Mouse (Mus musculus): ENCODE data around the gene Hdac7. TPM values are rescaled to one million over a fixed set of nuclear protein-coding genes. Genes with fewer than 3 reads are reported as not detected.
"Not testable (repeated sequence)": the region's sequence is repeated elsewhere in the genome, so short reads cannot be mapped to it uniquely, and the experiment has no call there.

The Hdac7 gene
- polyA plus RNA-seq, 2 experiments: 4.7 to 8.6 TPM

GRCm38 (mm10) chr15:97872161-97872560 is 27.9 kb upstream of the Hdac7 start:
- 79% methylated on average over 8 of the region's 8 CpGs for WGBS (ENCODE audit: insufficient replicate concordance)
- Histone ChIP-seq H3K9me3 (ENCODE audit: control insufficient read depth, low read length) (no peaks in the 10 kb centered on the region), H3K27me3 (ENCODE audit: control insufficient read depth, insufficient read depth, low read length) (no peaks in the 10 kb centered on the region), H3K27ac (no peak overlapping the region), H3K4me1 (replicated peaks; ENCODE audit: control insufficient read depth in 2 of 2, insufficient read depth in 2 of 2, low read length in 1 of 2) (no peaks in the 10 kb centered on the region), H3K9ac (replicated peaks) (no peak overlapping the region), H3K36me3 (replicated peaks; ENCODE audit: control insufficient read depth, insufficient read depth, low read depth) (no peaks in the 10 kb centered on the region), H3K4me2 (ENCODE audit: low read depth) (no peak overlapping the region), H3K4me3 (ENCODE audit: insufficient read depth in 1 of 2, low read depth in 2 of 2, low read length in 2 of 2) (no peak overlapping the region)
- DNase-seq (ENCODE audit: low read depth in 3 of 3, low spot score in 3 of 3) (no peak), ATAC-seq (ENCODE audit: insufficient read depth) (no peak)
- TF ChIP-seq EP300 (IDR thresholded peaks at IDR 0.05; ENCODE audit: low read depth) (no peak), CTCF (IDR thresholded peaks at IDR 0.05; ENCODE audit: low read depth) (no peak)

- Histone ChIP-seq H3K9ac (replicated peaks) (no peak overlapping the region), H3K36me3 (replicated peaks; ENCODE audit: control insufficient read depth, insufficient read depth, low read depth) (no peaks in the 10 kb centered on the region), H3K4me3 (ENCODE audit: insufficient read depth in 1 of 2, low read depth in 2 of 2, low read length in 2 of 2) (no peak overlapping the region), H3K9me3 (ENCODE audit: control insufficient read depth, low read length) (no peaks in the 10 kb centered on the region), H3K4me2 (ENCODE audit: low read depth) (no peak overlapping the region), H3K27ac (no peak overlapping the region), H3K4me1 (replicated peaks; ENCODE audit: control insufficient read depth in 2 of 2, insufficient read depth in 2 of 2, low read length in 1 of 2) (no peaks in the 10 kb centered on the region), H3K27me3 (ENCODE audit: control insufficient read depth, insufficient read depth, low read length) (no peaks in the 10 kb centered on the region)
- ATAC-seq (ENCODE audit: insufficient read depth) (no peak), DNase-seq (ENCODE audit: low read depth in 3 of 3, low spot score in 3 of 3) (no peak)
- TF ChIP-seq EP300 (IDR thresholded peaks at IDR 0.05; ENCODE audit: low read depth) (no peak), CTCF (IDR thresholded peaks at IDR 0.05; ENCODE audit: low read depth) (no peak)
- 56% methylated on average over 19 of the region's 19 CpGs for WGBS (ENCODE audit: insufficient replicate concordance)
Measured at GRCm38 (mm10) chr15:97871055-97872030, 27.0 kb upstream of the Hdac7 start.

- 74% methylated on average over 4 of the region's 4 CpGs for WGBS (ENCODE audit: insufficient replicate concordance)
- H3K27me3 ChIP-seq (ENCODE audit: control insufficient read depth, insufficient read depth, low read length); H3K9me3 ChIP-seq (ENCODE audit: control insufficient read depth, low read length); H3K4me2 ChIP-seq (ENCODE audit: low read depth); ATAC-seq (ENCODE audit: insufficient read depth); H3K4me3 ChIP-seq (ENCODE audit: insufficient read depth in 1 of 2, low read depth in 2 of 2, low read length in 2 of 2); H3K9ac ChIP-seq (replicated peaks); H3K27ac ChIP-seq; H3K4me1 ChIP-seq (replicated peaks; ENCODE audit: control insufficient read depth in 2 of 2, insufficient read depth in 2 of 2, low read length in 1 of 2); H3K36me3 ChIP-seq (replicated peaks; ENCODE audit: control insufficient read depth, insufficient read depth, low read depth); DNase-seq (ENCODE audit: low read depth in 3 of 3, low spot score in 3 of 3): not testable (repeated sequence)
Measured at GRCm38 (mm10) chr15:97870116-97870515, 25.8 kb upstream of the Hdac7 start.

GRCm38 (mm10) chr15:97868985-97869384 is 24.7 kb upstream of the Hdac7 start:
- ATAC-seq (ENCODE audit: insufficient read depth) (no peak), DNase-seq (ENCODE audit: low read depth in 3 of 3, low spot score in 3 of 3) (no peak)
- WGBS (ENCODE audit: insufficient replicate concordance): 34% methylated on average over 6 of the region's 6 CpGs
- H3K9ac ChIP-seq (replicated peaks): no peak overlapping the region
- H3K36me3 ChIP-seq (replicated peaks; ENCODE audit: control insufficient read depth, insufficient read depth, low read depth): no peaks in the 10 kb centered on the region
- no peaks in the 10 kb centered on the region for H3K9me3 ChIP-seq (ENCODE audit: control insufficient read depth, low read length)
- no peak overlapping the region for H3K4me2 ChIP-seq (ENCODE audit: low read depth)
- peaks cover 0 to 8% of the 10 kb centered on the region in 2 experiments; a peak in 2 of 4 replicates for H3K4me1 ChIP-seq (replicated peaks; ENCODE audit: control insufficient read depth in 2 of 2, insufficient read depth in 2 of 2, low read length in 1 of 2)
- TF ChIP-seq CTCF (IDR thresholded peaks at IDR 0.05; ENCODE audit: low read depth) (no peak), EP300 (IDR thresholded peaks at IDR 0.05; ENCODE audit: low read depth) (no peak)
- no peak overlapping the region for H3K4me3 ChIP-seq (ENCODE audit: insufficient read depth in 1 of 2, low read depth in 2 of 2, low read length in 2 of 2)
- no peaks in the 10 kb centered on the region for H3K27me3 ChIP-seq (ENCODE audit: control insufficient read depth, insufficient read depth, low read length)
- no peak overlapping the region for H3K27ac ChIP-seq

- ATAC-seq (ENCODE audit: insufficient read depth) (no peak), DNase-seq (ENCODE audit: low read depth in 3 of 3, low spot score in 3 of 3) (no peak)
- no peak overlapping the region for H3K9ac ChIP-seq (replicated peaks)
- no peak overlapping the region for H3K4me2 ChIP-seq (ENCODE audit: low read depth)
- H3K4me3 ChIP-seq (ENCODE audit: insufficient read depth in 1 of 2, low read depth in 2 of 2, low read length in 2 of 2): no peak overlapping the region
- H3K27ac ChIP-seq: no peak overlapping the region
- peaks cover 0 to 8% of the 10 kb centered on the region in 2 experiments; a peak in 2 of 4 replicates for H3K4me1 ChIP-seq (replicated peaks; ENCODE audit: control insufficient read depth in 2 of 2, insufficient read depth in 2 of 2, low read length in 1 of 2)
- peak; percentile 62 for TF ChIP-seq CTCF (IDR thresholded peaks at IDR 0.05; ENCODE audit: low read depth)
- no peak for TF ChIP-seq EP300 (IDR thresholded peaks at IDR 0.05; ENCODE audit: low read depth)
- WGBS (ENCODE audit: insufficient replicate concordance): 76% methylated on average over 2 of the region's 2 CpGs
- no peaks in the 10 kb centered on the region for H3K36me3 ChIP-seq (replicated peaks; ENCODE audit: control insufficient read depth, insufficient read depth, low read depth)
- H3K27me3 ChIP-seq (ENCODE audit: control insufficient read depth, insufficient read depth, low read length): no peaks in the 10 kb centered on the region
- H3K9me3 ChIP-seq (ENCODE audit: control insufficient read depth, low read length): no peaks in the 10 kb centered on the region
Measured at GRCm38 (mm10) chr15:97865988-97866387, 21.7 kb upstream of the Hdac7 start.

Data from liver, embryonic 14.5 days (tissue).